Mouse (Mus musculus) thymus, adult 2 months (tissue): ENCODE data around the gene Siglecg. TPM values are rescaled to one million over a fixed set of nuclear protein-coding genes. Genes with fewer than 3 reads are reported as not detected.
A peak's percentile ranks its signal among the peaks of the same experiment; 100 is the strongest.

ENCODE experiments used
- DNase-seq: peaks from one replicate; pipeline ENCODE4 v3.0.0; 2021
- H3K27ac ChIP-seq: fragments of 200-500 bp; 2 replicates; pipeline ENCODE4 v1.5.1; 2012; ENCODE audit warnings: low read length, control low read depth; ENCODE audit not compliant: control insufficient read depth, insufficient read depth
- H3K27me3 ChIP-seq: fragments of 200-500 bp; 2 replicates; pipeline ENCODE4 v1.6.1; 2012; ENCODE audit warnings: mild to moderate bottlenecking, low read length, moderate library complexity, mixed read lengths; ENCODE audit not compliant: control insufficient read depth, insufficient read depth
- H3K36me3 ChIP-seq: fragments of 200-500 bp; 2 replicates; pipeline ENCODE4 v1.6.1; 2012; ENCODE audit warnings: mild to moderate bottlenecking, low read length, moderate library complexity; ENCODE audit not compliant: control insufficient read depth, insufficient read depth
- H3K4me1 ChIP-seq: fragments of 200-500 bp; replicated peaks from 2 replicates; pipeline ENCODE4 v1.6.1; 2012; ENCODE audit warnings: low read length; ENCODE audit not compliant: control insufficient read depth, insufficient read depth
- H3K4me3 ChIP-seq: fragments of 200-500 bp; 2 replicates; pipeline ENCODE4 v1.5.1; 2012; ENCODE audit warnings: mild to moderate bottlenecking, low read length, control low read depth, moderate library complexity; ENCODE audit not compliant: control insufficient read depth, insufficient read depth
- CTCF ChIP-seq: fragments of 200-500 bp; IDR thresholded peaks from 2 replicates; pipeline ENCODE4 v1.5.1; 2012; ENCODE audit warnings: mild to moderate bottlenecking, control low read depth, low read length, moderate library complexity, borderline replicate concordance; ENCODE audit not compliant: control insufficient read depth, poor library complexity, insufficient read depth; ENCODE audit errors: extremely low read depth
- POLR2A ChIP-seq: fragments of 200-500 bp; IDR thresholded peaks from 2 replicates; pipeline ENCODE4 v1.6.1; 2012; ENCODE audit warnings: mild to moderate bottlenecking, low read length, control low read depth, moderate library complexity; ENCODE audit not compliant: control insufficient read depth, poor library complexity, insufficient read depth; ENCODE audit errors: extremely low read depth
- WGBS: fragments of 180-500 bp; shearing (Covaris S2); methylation state at CpG from one replicate; pipeline ENCODE4 v1.1.7; 2018; 5-methylcytosine and 5-hydroxymethylcytosine counted together
- polyA plus RNA-seq: library from polyadenylated mRNA; depleted of rRNA; stranded (reverse); fragments of >200 nt; gene quantifications from 2 replicates; pipeline ENCODE4 v1.2.3, GENCODE M21; 2012; rRNA removed

Siglecg gene
- polyA plus RNA-seq, 1 experiment, result 13.8 TPM

- H3K36me3 ChIP-seq, result no peaks in the 10 kb centered on the region
- no peaks in the 10 kb centered on the region; the same call in 1 of the 2 replicates for H3K27me3 ChIP-seq
- WGBS, result 93% methylated on average over 7 of the region's 7 CpGs
- no peak overlapping the region for H3K27ac ChIP-seq
- no peak overlapping the region for H3K4me3 ChIP-seq
- TF ChIP-seq POLR2A (no peak), CTCF (no peak)
- peaks cover 19% of the 10 kb centered on the region for H3K4me1 ChIP-seq
- DNase-seq, result no peak
These were observed 56.0 kb downstream of the Siglecg start for GRCm38 (mm10) chr7:43463976-43464375.

- no peaks in the 10 kb centered on the region; the same call in 1 of the 2 replicates for H3K27me3 ChIP-seq
- no peak for TF ChIP-seq CTCF
- TF ChIP-seq POLR2A, result no peak
- WGBS, result 11% methylated on average over 35 of the region's 35 CpGs
- H3K36me3 ChIP-seq, result no peaks in the 10 kb centered on the region
- H3K27ac ChIP-seq, result no peak overlapping the region
- peaks cover 19% of the 10 kb centered on the region for H3K4me1 ChIP-seq
- H3K4me3 ChIP-seq, result peak overlapping the region; percentile 43
- DNase-seq, result no peak
These were observed 56.9 kb downstream of the Siglecg start for GRCm38 (mm10) chr7:43464864-43465343.

GRCm38 (mm10) chr7:43465344-43466098 lies 57.5 kb downstream of the Siglecg start:
- DNase-seq, result peak; percentile 76
- H3K27ac ChIP-seq, result no peak overlapping the region
- H3K36me3 ChIP-seq, result no peaks in the 10 kb centered on the region
- H3K27me3 ChIP-seq, result no peaks in the 10 kb centered on the region; the same call in 1 of the 2 replicates
- under 1% methylated on average over 33 of the region's 33 CpGs for WGBS
- peaks cover 19% of the 10 kb centered on the region for H3K4me1 ChIP-seq
- H3K4me3 ChIP-seq, result peak overlapping the region; percentile 43
- no peak for TF ChIP-seq POLR2A
- 0 out of 2 replicates have a peak, but pooled peaks have one; percentile 55 for TF ChIP-seq CTCF

GRCm38 (mm10) chr7:43466099-43466694 lies 58.2 kb downstream of the Siglecg start:
- peak; percentile 82 for DNase-seq
- H3K4me3 ChIP-seq, result peak overlapping the region; percentile 43
- H3K36me3 ChIP-seq, result no peaks in the 10 kb centered on the region
- under 1% methylated on average over 33 of the region's 33 CpGs for WGBS
- no peak overlapping the region for H3K27ac ChIP-seq
- TF ChIP-seq CTCF (peak; percentile 97), POLR2A (no peak)
- peaks cover 19% of the 10 kb centered on the region for H3K4me1 ChIP-seq
- H3K27me3 ChIP-seq, result no peaks in the 10 kb centered on the region; the same call in 1 of the 2 replicates

Other genes with a start within 250 kb of the Siglecg start
- gene Zfp715, start 94.9 kb upstream of the Siglecg start, polyA plus RNA-seq, result 5.6 and 6.7 TPM in 2 replicates
- 1.5 and 2.0 TPM in 2 replicates for gene Siglecf, start 56.9 kb upstream of the Siglecg start, polyA plus RNA-seq
- gene Lim2, start 19.5 kb downstream of the Siglecg start, polyA plus RNA-seq, result 0.04 TPM in 1 of 2 replicates, not detected in the other
- gene Nkg7, start 28.9 kb downstream of the Siglecg start, polyA plus RNA-seq, result 57.9 and 69.4 TPM in 2 replicates
- not detected in 2 replicates for gene Cldnd2, start 32.6 kb downstream of the Siglecg start, polyA plus RNA-seq
- gene Etfb, start 35.9 kb downstream of the Siglecg start, polyA plus RNA-seq, result 61.4 and 79.7 TPM in 2 replicates
- 0.59 and 1.8 TPM in 2 replicates for gene Gm45233, start 35.9 kb downstream of the Siglecg start, polyA plus RNA-seq
- 2.7 and 3.8 TPM in 2 replicates for gene Vsig10l, start 54.9 kb downstream of the Siglecg start, polyA plus RNA-seq
- gene Iglon5, start 81.9 kb downstream of the Siglecg start, polyA plus RNA-seq, result 1.1 and 1.2 TPM in 2 replicates
- gene 4931406B18Rik, start 97.7 kb downstream of the Siglecg start, polyA plus RNA-seq, result 0.03 TPM in 1 of 2 replicates, not detected in the other
- 12.3 and 15.8 TPM in 2 replicates for gene Cd33, start 136.2 kb downstream of the Siglecg start, polyA plus RNA-seq
- gene Zfp658, start 154.1 kb downstream of the Siglecg start, polyA plus RNA-seq, result 1.2 and 1.5 TPM in 2 replicates
- 2.4 and 2.7 TPM in 2 replicates for gene Zfp719, start 171.4 kb downstream of the Siglecg start, polyA plus RNA-seq
- 0.07 and 0.08 TPM in 2 replicates for gene Zfp819, start 199.0 kb downstream of the Siglecg start, polyA plus RNA-seq
- gene Ceacam18, start 226.5 kb downstream of the Siglecg start, polyA plus RNA-seq, result 0.85 and 1.0 TPM in 2 replicates